Mouse (Mus musculus) urinary bladder, adult 18-20 months (tissue): ENCODE results near the gene Adamtsl4.
"Not testable (repeated sequence)": the region's sequence is repeated elsewhere in the genome, so short reads cannot be mapped to it uniquely, and the experiment has no call there.

Experiments
- DNase-seq, 2 experiments: peaks; one replicate each; pipeline ENCODE4 v3.0.0; 2022; ENCODE audit warnings: low spot score in 2 of 2, mixed read lengths in 2 of 2

The Adamtsl4 gene

DNA sequence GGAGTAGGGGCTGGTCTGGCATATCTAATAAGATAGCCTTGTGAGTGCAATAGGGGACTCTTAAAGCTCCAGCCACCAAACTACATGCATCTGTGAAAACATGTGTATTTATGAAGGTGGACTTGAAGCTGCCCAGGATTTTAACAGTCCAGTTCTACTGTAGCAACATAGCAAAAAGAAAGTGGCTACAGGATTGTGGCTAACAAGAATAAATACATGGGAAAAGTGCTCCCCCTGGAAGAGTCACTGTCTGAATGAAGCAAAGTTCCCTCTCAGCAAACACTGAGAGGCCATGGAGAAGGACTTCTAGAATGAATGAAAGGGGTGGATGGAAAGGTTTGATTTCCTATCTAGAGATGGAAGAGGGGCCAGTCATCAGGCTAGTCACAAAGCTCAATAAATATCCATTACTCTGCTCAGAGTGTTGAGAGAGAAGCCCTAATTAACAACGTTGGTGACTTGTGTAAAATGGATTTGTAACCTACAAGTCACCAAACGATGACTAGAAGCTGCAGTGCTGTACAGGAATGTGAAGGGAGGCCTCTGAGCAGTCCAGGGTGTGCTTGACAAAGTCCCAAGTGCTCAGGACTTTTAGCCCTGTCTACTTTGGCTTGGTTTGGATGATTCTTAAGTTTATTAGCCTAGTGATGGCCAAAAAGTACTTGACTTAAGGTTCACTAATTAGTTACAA, 26.8 kb downstream of the Adamtsl4 start:
- DNase-seq: no peak

DNA sequence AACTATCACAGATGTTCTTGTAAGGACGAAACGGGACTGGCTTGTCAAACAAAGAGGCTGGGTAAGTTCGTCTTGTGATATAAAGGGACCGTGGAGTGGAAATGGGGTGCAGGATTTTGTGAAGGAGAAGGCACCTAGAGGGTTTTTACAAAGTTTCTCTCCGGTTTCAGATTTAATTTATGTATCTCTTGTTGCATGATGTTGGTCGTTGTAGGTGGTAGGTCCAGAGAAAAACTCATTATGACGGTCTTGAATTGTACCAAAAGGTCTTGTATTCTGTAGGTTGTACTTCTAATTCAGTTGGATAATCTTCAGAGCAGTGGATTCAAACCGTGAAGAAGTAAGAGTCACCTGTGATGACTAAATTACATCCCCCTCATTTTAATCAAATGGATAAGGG, 27.8 kb downstream of the Adamtsl4 start:
- DNase-seq: no peak

DNA sequence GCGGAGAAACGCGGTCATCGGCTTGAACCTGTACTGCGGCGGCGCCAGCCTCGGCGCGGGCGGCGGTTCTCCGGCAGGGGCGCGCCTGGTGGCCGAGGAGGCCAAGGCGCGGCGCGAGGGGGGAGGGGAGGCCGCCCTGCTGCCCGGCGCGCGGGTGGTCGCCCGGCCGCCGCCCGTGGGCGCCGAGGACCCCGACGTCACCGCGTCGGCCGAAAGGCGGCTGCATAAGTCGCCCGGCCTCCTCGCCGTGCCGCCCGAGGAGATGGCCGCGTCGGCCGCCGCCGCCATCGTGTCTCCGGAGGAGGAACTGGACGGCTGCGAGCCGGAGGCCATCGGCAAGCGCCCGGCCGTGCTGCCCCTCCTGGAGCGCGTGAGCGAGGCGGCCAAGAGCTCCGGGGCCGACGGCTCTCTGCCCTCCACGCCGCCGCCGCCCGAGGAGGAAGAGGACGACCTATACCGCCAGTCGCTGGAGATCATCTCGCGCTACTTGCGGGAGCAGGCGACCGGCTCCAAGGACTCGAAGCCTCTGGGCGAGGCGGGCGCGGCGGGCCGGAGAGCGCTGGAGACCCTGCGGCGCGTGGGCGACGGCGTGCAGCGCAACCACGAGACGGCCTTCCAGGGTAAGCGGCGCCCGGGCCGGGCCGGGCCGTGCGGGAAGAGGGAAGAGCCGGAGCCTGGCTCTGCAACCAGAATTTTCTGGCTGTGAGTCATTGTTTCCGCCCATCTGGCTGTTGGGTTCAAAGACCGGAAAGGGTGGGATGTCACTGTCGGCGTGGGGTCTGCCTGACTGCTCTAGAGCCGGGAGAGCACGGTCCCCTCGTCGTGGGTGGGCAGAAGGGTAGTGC, 28.6 kb downstream of the Adamtsl4 start:
- peak; percentile 61 to 70 for DNase-seq

DNA sequence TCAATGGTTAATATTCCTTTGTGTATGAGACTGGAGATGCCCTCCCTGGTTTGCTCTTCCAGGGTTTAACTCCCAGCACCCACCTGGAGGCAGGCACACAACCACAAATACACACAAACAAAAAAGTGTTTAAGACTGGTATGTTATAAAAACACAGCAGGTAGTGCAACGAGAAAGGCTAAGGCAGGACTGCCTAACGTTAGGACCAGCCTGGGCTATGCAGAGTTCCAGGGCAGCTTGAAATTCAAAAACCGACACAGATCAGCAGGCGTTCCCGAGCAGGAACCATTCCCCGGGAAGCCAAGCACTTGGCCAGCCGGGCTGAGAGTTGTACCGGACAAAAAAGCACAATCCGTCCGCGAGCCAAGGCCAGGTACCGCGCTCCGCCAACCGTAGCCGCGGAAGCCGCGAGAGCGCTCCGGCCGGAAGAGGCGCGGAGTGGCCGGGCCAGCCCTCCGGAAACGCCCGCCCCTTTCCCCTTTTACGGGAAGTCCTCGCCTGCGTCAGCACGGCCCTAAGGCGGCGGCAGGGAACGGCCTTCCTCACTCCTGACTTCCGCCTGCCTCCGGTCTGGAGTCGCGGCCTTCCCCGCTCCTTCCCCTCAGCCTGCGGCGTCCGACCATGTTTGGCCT, 29.4 kb downstream of the Adamtsl4 start, which contains the start of gene Mcl1:
Mcl1 (plus strand) TSS at position 553 of the 632 bp plus-strand sequence.
- DNase-seq: peak; percentile 91 to 95

DNA sequence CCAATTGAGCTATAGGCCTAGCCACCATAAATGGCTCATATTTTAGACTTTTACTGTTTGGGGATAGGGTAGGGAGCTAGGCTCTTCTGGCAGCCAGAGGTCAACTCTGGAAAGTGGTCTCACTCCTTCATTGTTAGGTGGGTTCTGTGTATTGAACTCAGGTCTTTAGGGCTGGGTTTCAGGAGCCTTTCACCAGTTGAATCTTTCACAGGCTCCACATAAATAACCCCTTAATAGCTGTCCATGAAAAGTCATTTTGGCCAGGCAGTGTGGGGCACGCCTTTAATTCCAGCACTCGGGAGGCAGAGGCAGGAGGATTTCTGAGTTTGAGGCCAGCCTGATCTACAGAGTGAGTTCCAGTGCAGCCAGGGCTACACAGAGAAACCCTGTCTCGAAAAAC, 30.0 kb downstream of the Adamtsl4 start:
- no peak for DNase-seq

GRCm38 (mm10) chr3:95657108-95657507, 30.6 kb downstream of the Adamtsl4 start:
- no peak for DNase-seq

DNA sequence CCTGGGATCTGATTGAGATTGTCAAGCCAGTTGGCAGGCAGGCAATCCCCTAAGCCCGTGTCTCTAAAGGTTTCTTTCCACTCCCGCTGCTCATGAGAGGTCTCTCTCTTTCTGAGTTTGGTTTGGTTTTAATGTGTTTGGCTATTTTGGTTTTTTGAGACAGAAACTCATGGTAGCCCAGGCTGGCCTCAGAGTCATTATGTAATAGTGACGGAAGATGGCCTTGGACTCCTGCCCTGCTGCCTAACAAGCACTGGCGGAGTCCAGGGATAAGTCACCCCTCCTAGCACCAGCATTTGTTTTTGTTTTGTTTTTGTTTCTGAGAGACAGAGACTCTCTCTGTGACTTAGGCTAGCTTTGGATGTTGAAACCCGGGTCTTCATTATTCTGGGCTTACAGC, 32.3 kb downstream of the Adamtsl4 start:
- no peak for DNase-seq

DNA sequence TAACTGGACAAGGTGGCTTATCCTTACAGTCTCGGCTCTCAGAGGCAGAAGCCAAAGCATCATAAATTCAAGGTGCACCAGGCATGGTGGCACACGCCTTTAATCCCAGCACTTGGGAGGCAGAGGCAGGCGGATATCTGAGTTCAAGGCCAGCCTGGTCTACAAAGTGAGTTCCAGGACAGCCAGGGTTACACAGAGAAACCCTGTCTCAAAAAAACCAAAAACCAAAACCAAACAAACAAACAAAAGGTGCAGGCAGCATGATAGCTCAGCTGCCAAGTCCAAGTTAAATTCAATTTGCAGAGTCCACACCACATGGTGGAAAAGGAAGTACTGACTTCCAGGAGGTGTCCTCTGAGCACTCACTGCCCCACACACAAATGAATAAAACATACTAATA, 33.3 kb downstream of the Adamtsl4 start:
- DNase-seq: not testable (repeated sequence)

DNA sequence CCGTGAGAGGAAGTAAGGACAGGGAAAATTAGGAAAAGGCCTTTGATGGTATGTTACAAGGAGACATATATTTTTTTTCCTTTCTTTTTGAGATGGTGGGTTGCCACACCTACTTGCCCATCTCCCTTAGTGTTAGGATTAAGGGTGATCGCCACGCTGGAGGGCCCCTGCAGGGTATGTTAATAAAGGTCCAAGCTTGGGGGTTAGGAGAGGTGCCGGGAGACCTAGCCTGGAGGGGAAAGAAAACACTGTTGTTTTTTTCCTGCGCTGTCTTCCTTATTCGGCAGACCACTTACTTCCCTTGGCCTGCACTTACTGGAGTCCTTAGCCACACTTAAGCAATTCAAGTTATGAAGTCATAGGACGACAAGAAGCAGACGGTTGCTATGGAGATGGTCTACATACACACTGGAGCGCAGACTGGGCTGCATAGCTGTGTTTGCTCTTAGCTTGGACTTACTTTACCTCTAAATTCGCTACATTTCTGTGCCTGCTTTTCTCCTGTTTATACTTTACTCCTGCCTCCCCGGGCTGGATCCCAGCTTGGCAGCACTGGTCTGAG, 34.2 kb downstream of the Adamtsl4 start:
- no peak for DNase-seq

DNA sequence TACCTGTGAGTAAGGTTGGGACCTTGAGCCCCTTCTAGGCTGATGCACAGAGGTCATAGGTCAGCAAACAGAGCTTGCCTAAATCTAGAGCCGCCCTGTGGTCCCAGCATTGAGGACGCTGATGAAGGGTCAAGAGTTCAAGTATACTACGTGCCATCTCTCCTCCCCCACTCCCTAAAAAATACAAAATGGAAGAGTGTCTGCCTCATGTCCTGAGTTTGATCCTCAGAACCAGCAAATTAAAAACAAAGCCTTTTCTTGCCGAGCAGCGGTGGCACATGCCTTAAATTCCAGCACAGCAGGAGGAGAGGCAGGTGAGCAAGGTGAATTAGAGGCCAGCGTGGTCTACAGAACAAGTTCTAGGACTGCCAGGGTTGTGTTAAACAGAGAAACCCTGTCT, 34.8 kb downstream of the Adamtsl4 start:
- DNase-seq: no peak

- DNase-seq: no peak
These were observed 35.4 kb downstream of the Adamtsl4 start for GRCm38 (mm10) chr3:95652204-95652811.

GRCm38 (mm10) chr3:95651391-95652203, 36.1 kb downstream of the Adamtsl4 start:
- no peak for DNase-seq

GRCm38 (mm10) chr3:95651033-95651373, 36.7 kb downstream of the Adamtsl4 start:
- no peak for DNase-seq

- DNase-seq: no peak
These were observed 37.3 kb downstream of the Adamtsl4 start for GRCm38 (mm10) chr3:95650276-95651032.

- DNase-seq: no peak
These were observed 39.7 kb downstream of the Adamtsl4 start for GRCm38 (mm10) chr3:95648016-95648415.

DNA sequence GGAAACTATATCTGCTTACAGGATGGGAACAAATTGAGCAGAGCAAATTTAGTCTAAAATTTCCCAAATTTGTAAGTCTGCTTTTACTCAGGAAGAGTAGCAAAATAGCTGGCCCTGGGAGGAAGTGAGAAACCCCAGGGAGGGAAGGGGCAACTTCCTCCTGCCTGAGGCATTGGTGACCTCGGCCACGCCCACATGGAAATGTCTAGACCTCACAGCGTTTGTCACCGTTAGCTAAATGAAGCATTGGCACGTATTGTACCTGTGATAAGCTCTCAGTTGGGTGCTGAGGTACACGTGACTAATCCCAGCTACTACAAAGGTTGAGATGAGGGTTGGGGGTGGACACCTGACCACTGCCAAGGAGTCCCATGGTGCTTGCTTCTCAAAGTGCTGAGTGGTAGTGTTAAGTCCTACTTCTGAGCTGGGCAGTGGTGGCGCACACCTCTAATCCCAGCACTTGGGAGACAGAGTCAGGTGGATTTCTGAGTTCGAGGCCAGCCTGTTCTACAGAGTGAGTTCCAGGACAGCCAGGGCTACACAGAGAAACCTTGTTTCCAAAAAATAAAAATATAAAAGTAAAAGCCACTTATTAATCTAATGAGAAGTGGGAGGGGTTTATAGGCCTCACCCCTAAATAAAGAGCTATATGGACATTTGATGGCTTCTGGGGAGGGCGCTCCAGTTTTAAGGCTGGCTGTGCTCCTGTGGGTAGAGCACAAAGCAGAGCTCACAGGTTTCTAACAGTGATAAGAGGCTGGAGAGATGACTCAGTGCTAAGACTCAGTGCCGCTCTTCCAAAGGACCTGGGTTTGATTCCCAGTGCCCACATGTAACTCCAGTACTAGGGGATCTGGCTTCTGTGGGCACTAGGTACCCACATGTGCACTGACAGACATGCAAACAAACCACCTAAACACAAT, 42.1 kb downstream of the Adamtsl4 start:
- no peak for DNase-seq

DNA sequence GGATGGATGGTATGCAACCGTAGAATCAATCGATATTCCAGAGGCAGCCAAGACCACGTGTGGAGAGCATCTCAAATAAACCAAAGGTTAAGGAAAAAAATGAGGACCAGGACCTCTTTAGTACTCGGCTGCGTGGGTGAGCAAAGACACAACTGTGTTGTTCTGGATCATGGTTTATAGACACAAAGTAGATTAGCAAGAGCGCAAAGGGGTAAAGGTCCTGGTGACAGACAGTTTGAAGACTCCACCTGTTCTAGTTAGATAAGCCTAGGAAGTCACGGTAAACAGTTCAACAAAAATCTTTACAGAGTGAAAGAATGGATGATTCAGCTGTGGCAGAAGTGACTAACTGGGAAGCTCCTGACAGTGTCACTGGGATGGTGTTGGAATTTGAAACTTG, 44.6 kb downstream of the Adamtsl4 start:
- no peak for DNase-seq

GRCm38 (mm10) chr3:95639694-95640093, 48.0 kb downstream of the Adamtsl4 start:
- DNase-seq: no peak

DNA sequence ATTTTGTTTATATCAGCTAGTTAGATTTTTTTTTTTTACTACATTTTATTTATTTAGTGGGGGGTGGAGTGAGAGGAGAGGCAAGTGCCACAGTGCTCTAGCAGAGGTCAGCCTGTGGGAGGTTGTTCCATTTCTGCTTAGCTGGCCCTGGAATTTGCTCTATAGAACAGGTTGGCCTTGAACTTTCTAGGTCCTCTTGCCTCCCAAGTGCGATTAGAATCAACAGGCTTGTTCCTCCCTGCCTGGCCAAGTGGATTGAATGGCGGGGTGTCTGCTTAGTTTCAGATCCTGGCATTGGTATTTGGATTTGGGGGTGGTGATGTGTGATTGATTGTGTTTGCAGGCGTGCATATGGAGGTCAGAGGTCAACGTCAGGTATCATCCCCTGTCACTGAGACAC, 51.6 kb downstream of the Adamtsl4 start:
- no peak for DNase-seq
